Mouse (Mus musculus) activated CD4-positive, CD25-positive, alpha-beta regulatory T cell, adult 4 months (primary cell): ENCODE results near the gene Tnfsf14. TPM values are rescaled to one million over a fixed set of nuclear protein-coding genes. Genes with fewer than 3 reads are reported as not detected.

ENCODE experiments used
- ATAC-seq: one replicate; pipeline ENCODE4 v1.8.0; 2017
- polyA plus RNA-seq, 2 experiments: library from polyadenylated mRNA; unstranded; fragments of 100-300 nt; shearing (Covaris generic); gene quantifications; one replicate each; pipeline ENCODE4 v1.2.1; 2017

Tnfsf14 gene
- polyA plus RNA-seq, 2 experiments from 2014 or later = 7.9 to 12.8 TPM

- no peak for ATAC-seq
Observed at GRCm38 (mm10) chr17:57201841-57202724, 8.1 kb upstream of the Tnfsf14 start.

- ATAC-seq = no peak
Observed at GRCm38 (mm10) chr17:57198252-57198651, 4.3 kb upstream of the Tnfsf14 start.

- no peak for ATAC-seq
Observed at GRCm38 (mm10) chr17:57195326-57196010, 1.5 kb upstream of the Tnfsf14 start.

GRCm38 (mm10) chr17:57194771-57195170 is 794 bp upstream of the Tnfsf14 start:
- no peak for ATAC-seq

GRCm38 (mm10) chr17:57188510-57189192 is 5.3 kb downstream of the Tnfsf14 start:
- ATAC-seq = peak; percentile 75

GRCm38 (mm10) chr17:57185641-57186040 is 8.3 kb downstream of the Tnfsf14 start:
- ATAC-seq = no peak

GRCm38 (mm10) chr17:57182871-57183270 is 11.1 kb downstream of the Tnfsf14 start:
- ATAC-seq = peak; percentile 14

GRCm38 (mm10) chr17:57180363-57180762 is 13.6 kb downstream of the Tnfsf14 start:
- ATAC-seq = no peak

- ATAC-seq = no peak
Observed at GRCm38 (mm10) chr17:57173351-57173750, 20.6 kb downstream of the Tnfsf14 start.

- no peak for ATAC-seq
Observed at GRCm38 (mm10) chr17:57172378-57172777, 21.6 kb downstream of the Tnfsf14 start.

GRCm38 (mm10) chr17:57170616-57171260 is 23.2 kb downstream of the Tnfsf14 start:
- no peak for ATAC-seq

- ATAC-seq = peak; percentile 52
Observed at GRCm38 (mm10) chr17:57166800-57167791, 26.9 kb downstream of the Tnfsf14 start.

- ATAC-seq = no peak
Observed at GRCm38 (mm10) chr17:57153787-57154186, 40.2 kb downstream of the Tnfsf14 start.

- ATAC-seq = no peak
Observed at GRCm38 (mm10) chr17:57153006-57153405, 41.0 kb downstream of the Tnfsf14 start.

GRCm38 (mm10) chr17:57148994-57149803 is 44.8 kb downstream of the Tnfsf14 start, which contains the start of gene Cd70:
Gene Cd70, minus strand, starts transcription at chr17:57149777.
- no peak for ATAC-seq

- no peak for ATAC-seq
Observed at GRCm38 (mm10) chr17:57148343-57148742, 45.6 kb downstream of the Tnfsf14 start.

- no peak for ATAC-seq
Observed at GRCm38 (mm10) chr17:57145115-57145514, 48.9 kb downstream of the Tnfsf14 start.

GRCm38 (mm10) chr17:57143704-57144103 is 50.3 kb downstream of the Tnfsf14 start:
- no peak for ATAC-seq

- ATAC-seq = no peak
Observed at GRCm38 (mm10) chr17:57139708-57140107, 54.3 kb downstream of the Tnfsf14 start.
